Mouse (Mus musculus) neural tube, embryonic 14.5 days (tissue): ENCODE data around the gene Itm2b. TPM values are rescaled to one million over a fixed set of nuclear protein-coding genes. Genes with fewer than 3 reads are reported as not detected.

ENCODE experiments used
- ATAC-seq: fragments of 200-750 bp; cut with Nextera tagmentation; 2 replicates; pipeline ENCODE4 v1.8.0; 2017; ENCODE audit warnings: low read depth, mild to moderate bottlenecking, moderate TSS enrichment, moderate library complexity
- H3K27ac ChIP-seq: fragments of 300-500 bp; sonication (generic); 2 replicates; pipeline ENCODE4 v1.5.1; 2014; ENCODE audit warnings: low read depth, mild to moderate bottlenecking, control low read depth, low read length, moderate library complexity, mixed read lengths
- H3K27me3 ChIP-seq: fragments of 300-500 bp; sonication (generic); 2 replicates; pipeline ENCODE4 v1.6.1; 2014; ENCODE audit warnings: low read length; ENCODE audit not compliant: control insufficient read depth, insufficient read depth
- H3K36me3 ChIP-seq: fragments of 300-500 bp; sonication (generic); 2 replicates; pipeline ENCODE4 v1.6.1; 2014; ENCODE audit warnings: low read length, mixed read lengths; ENCODE audit not compliant: control insufficient read depth, insufficient read depth
- H3K4me1 ChIP-seq: fragments of 300-500 bp; sonication (generic); 2 replicates; pipeline ENCODE4 v1.6.1; 2014; ENCODE audit warnings: low read length; ENCODE audit not compliant: control insufficient read depth, insufficient read depth
- H3K4me2 ChIP-seq: fragments of 300-500 bp; sonication (generic); 2 replicates; pipeline ENCODE4 v1.6.1; 2014; ENCODE audit warnings: mild to moderate bottlenecking, low read depth, low read length, control low read depth
- H3K4me3 ChIP-seq: fragments of 300-500 bp; sonication (generic); 2 replicates; pipeline ENCODE4 v1.5.1; 2014; ENCODE audit warnings: low read depth, low read length, control low read depth, mixed read lengths
- H3K9ac ChIP-seq: fragments of 300-500 bp; sonication (generic); replicated peaks from 2 replicates; pipeline ENCODE4 v1.6.1; 2014; ENCODE audit warnings: low read depth, mild to moderate bottlenecking, control low read depth, low read length, mixed read lengths
- H3K9me3 ChIP-seq: fragments of 300-500 bp; sonication (generic); 2 replicates; pipeline ENCODE4 v1.6.1; 2016; ENCODE audit warnings: low read length; ENCODE audit not compliant: control insufficient read depth
- WGBS: fragments of 180-500 bp; shearing (Covaris S2); extraction: QIAGEN DNeasy Blood & Tissue Kit; methylation state at CpG from one replicate; pipeline ENCODE4 v1.1.7; 2014; 5-methylcytosine and 5-hydroxymethylcytosine counted together
- polyA plus RNA-seq: library from polyadenylated mRNA; unstranded; fragments of >200 nt; fragmentation: Nextera tagmentation; extraction: Ambion mirVana; gene quantifications from 2 replicates; pipeline ENCODE4 v1.2.1, GENCODE M21; 2014

Itm2b gene
- polyA plus RNA-seq, 1 experiment from 2014 or later = 720 TPM

DNA sequence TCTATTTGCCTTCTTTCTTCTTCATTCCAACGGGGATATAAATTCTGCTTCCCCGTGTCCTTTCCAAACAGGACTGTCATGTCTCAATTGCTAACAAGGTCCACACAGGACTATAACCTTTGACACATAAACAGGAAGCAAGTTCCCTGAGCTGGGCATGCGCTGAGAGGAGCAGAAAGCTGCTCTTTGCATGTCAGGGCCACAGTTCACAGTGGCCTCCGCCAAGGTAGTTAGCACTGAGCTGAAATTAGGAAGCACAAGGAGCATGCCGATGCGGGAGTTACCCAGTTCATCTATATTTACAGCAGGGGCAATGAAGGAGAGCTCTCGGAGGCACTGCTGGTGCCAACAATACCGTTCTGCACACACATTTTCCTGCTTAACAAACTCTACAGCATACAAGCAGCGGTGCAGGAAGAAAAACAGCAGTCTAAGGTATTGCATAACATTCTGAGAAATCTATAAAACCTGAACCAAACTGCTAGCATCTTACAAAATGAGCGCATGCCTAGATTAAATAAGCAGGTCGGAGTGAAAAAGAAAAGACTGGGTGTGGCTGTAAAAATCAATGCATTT is 10.7 kb downstream of the Itm2b start:
- no peak overlapping the region; the same call in 1 of the 2 replicates for H3K27ac ChIP-seq
- peaks cover 3% of the 10 kb centered on the region; the same call in 1 of the 2 replicates for H3K36me3 ChIP-seq
- H3K27me3 ChIP-seq = no peaks in the 10 kb centered on the region
- 54% methylated on average over 11 of the region's 11 CpGs for WGBS
- no peak for ATAC-seq
- no peak overlapping the region for H3K4me3 ChIP-seq
- no peak overlapping the region for H3K9ac ChIP-seq
- H3K9me3 ChIP-seq = no peaks in the 10 kb centered on the region
- H3K4me1 ChIP-seq = 0 out of 2 replicates have a peak, but pooled peaks cover 3% of the 10 kb centered on the region
- no peak overlapping the region for H3K4me2 ChIP-seq

DNA sequence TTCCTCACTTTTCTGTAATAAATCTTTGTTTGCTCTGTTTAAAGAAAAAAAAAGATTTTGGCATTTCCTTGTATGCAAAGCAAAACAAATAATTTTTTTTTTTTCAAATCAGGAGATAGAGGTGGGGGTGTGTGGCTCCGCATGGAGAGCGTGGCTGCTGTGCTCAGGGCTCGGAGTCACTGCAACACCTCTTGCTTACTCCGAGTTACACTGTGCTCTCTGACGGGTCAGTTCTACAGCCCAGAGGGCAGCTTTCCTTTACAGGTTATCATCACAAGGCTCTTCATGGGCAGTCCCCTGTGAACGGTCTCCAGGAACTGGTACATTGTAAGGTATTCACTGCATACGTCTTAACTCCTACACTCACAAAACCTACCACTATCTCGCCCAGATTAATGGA is 11.5 kb downstream of the Itm2b start:
- no peak overlapping the region for H3K4me2 ChIP-seq
- H3K36me3 ChIP-seq = peaks cover 1% of the 10 kb centered on the region; the same call in 1 of the 2 replicates
- WGBS = 85% methylated on average over 8 of the region's 8 CpGs
- H3K27ac ChIP-seq = no peak overlapping the region
- 0 out of 2 replicates have a peak, but pooled peaks cover 3% of the 10 kb centered on the region for H3K4me1 ChIP-seq
- ATAC-seq = no peak
- no peaks in the 10 kb centered on the region for H3K9me3 ChIP-seq
- no peak overlapping the region for H3K4me3 ChIP-seq
- H3K9ac ChIP-seq = no peak overlapping the region
- no peaks in the 10 kb centered on the region for H3K27me3 ChIP-seq

DNA sequence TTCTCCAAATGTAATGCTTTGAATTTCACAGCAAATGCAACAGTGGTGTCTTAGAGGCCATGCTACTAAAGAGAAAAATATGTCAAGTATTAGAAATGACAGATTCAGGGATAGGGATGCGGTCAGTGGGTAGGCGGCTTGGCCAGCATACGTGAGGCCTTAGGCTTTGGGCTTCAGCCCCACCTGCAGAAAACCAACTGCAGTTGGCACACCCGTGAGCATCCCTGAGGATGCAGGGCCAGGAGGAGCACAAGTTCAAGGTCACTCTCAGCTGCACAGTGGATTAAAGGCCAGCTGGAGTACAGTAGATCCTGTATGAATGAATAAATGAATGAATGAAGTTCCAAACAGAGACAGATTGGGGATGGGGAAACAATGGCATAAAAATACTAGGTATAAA is 12.1 kb downstream of the Itm2b start:
- no peak for ATAC-seq
- no peaks in the 10 kb centered on the region for H3K27me3 ChIP-seq
- 0 out of 2 replicates have a peak, but pooled peaks cover 3% of the 10 kb centered on the region for H3K4me1 ChIP-seq
- H3K4me2 ChIP-seq = no peak overlapping the region
- 93% methylated on average over 4 of the region's 4 CpGs for WGBS
- no peak overlapping the region for H3K27ac ChIP-seq
- H3K4me3 ChIP-seq = no peak overlapping the region
- H3K36me3 ChIP-seq = peaks cover 4% of the 10 kb centered on the region; the same call in 1 of the 2 replicates
- H3K9ac ChIP-seq = no peak overlapping the region
- no peaks in the 10 kb centered on the region for H3K9me3 ChIP-seq

DNA sequence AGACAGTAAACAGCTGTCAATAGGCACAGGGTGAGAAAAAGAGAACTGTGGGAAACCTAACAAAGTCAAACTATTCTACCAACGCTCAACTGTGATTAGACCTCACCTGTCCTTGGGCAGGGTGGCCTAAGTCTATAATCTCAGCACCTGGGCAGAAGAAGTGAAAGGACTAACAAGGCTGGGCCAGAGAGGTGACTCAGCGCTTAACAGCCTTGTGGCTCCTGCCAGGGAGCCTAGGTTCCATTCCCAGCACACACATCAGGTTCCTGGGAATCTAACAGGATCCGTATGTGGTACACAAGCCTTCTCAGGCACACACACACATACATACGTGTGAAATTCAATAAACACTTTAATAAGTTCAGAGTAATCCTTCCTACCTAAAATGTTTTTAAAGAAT is 13.5 kb downstream of the Itm2b start:
- ATAC-seq = no peak
- 94% methylated on average over 4 of the region's 4 CpGs for WGBS
- Histone ChIP-seq H3K9me3 (no peaks in the 10 kb centered on the region), H3K4me1 (0 out of 2 replicates have a peak, but pooled peaks cover 3% of the 10 kb centered on the region), H3K4me2 (no peak overlapping the region), H3K9ac (no peak overlapping the region), H3K27me3 (no peaks in the 10 kb centered on the region), H3K27ac (no peak overlapping the region), H3K4me3 (no peak overlapping the region), H3K36me3 (peaks cover 16% of the 10 kb centered on the region; the same call in 1 of the 2 replicates)

DNA sequence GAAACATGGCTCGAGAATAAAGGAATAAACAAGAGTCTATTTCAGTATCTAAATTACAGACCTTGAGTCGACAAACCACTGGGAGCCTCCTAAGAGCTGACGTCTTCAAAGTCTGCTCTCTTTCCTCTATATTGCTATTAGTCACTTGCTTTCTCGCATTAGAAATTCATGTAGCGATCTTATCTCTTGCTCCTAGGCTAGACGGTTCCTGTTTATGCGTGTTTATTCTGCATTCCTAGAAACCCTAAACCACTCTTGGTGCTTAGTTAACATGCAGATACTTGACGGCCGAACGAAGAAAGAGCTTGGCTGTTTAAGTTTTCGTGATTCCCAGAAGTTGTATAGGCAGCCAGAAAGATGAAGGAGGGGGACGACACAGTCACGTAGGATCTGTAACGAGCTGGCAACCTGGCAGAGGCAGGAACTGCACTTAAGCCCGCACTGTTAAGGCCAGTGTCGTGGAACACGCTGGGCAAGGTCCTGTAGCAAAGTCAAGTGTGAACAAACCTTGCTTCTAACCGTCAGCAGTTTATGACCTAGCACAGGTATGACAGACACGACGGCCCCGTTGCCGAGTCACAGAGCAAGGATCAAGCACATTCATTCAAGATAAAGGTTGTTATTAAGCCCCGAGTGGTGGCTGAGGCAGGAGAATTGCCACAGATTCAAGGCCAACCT is 14.3 kb downstream of the Itm2b start:
- Histone ChIP-seq H3K4me1 (0 out of 2 replicates have a peak, but pooled peaks cover 3% of the 10 kb centered on the region), H3K27me3 (no peaks in the 10 kb centered on the region), H3K4me3 (no peak overlapping the region), H3K9ac (no peak overlapping the region), H3K9me3 (no peaks in the 10 kb centered on the region), H3K36me3 (peaks cover 22% of the 10 kb centered on the region), H3K27ac (no peak overlapping the region), H3K4me2 (no peak overlapping the region)
- WGBS = 89% methylated on average over 23 of the region's 23 CpGs
- no peak for ATAC-seq

DNA sequence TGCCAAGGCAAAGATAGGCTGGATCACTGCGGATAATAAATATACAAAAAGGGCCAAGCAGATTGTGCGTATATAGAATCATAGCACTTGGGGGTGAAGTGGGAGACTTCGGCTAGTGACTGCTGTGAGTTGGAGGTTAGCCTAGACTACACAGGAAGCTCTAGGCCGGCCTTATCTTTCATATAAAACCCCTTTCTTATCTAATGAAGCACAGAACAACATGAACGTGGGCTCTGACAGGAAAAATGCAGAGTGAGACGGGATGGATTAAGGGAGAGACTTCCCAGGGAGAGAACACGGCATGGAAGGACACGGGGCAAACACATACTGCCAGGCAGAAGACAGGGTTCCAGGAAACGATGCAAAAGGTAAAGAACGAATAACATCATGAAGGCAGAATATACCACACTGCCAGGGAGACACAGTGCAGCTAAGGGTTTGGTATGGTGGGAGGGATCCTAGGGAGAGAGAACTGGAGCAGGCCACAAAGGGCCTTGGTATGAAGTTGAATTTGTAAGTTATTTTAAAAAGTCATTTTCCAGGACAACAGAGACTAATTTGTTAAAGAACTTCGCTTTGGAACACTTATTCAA is 14.9 kb downstream of the Itm2b start:
- H3K4me1 ChIP-seq = 0 out of 2 replicates have a peak, but pooled peaks cover 3% of the 10 kb centered on the region
- H3K36me3 ChIP-seq = peaks cover 28% of the 10 kb centered on the region
- no peak overlapping the region for H3K4me2 ChIP-seq
- H3K9me3 ChIP-seq = no peaks in the 10 kb centered on the region
- no peaks in the 10 kb centered on the region for H3K27me3 ChIP-seq
- 91% methylated on average over 11 of the region's 11 CpGs for WGBS
- no peak overlapping the region for H3K9ac ChIP-seq
- no peak for ATAC-seq
- no peak overlapping the region for H3K27ac ChIP-seq
- H3K4me3 ChIP-seq = no peak overlapping the region

DNA sequence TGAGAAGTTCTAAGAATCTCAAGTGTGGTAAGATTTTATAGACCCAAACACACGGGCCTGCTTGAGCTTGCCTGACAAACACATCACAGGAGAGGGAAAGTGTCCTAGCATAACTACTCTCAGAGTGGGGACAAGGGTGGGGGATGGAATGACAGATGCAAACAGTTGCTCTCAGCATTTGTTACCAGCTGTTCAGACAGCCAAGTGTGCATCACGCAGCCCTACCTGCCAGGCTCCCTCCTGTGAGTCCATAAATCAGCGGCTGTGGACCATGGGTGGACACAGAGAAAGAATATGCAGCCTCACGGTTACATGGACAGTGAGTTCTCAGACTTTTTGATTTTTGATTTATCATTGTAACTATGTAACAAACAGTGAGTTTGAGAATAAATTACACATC is 15.5 kb downstream of the Itm2b start:
- Histone ChIP-seq H3K27ac (no peak overlapping the region), H3K9me3 (no peaks in the 10 kb centered on the region), H3K4me3 (no peak overlapping the region), H3K9ac (no peak overlapping the region), H3K4me1 (0 out of 2 replicates have a peak, but pooled peaks cover 3% of the 10 kb centered on the region), H3K36me3 (peaks cover 29% of the 10 kb centered on the region), H3K4me2 (no peak overlapping the region), H3K27me3 (no peaks in the 10 kb centered on the region)
- no peak for ATAC-seq
- WGBS = 65% methylated on average over 4 of the region's 4 CpGs

DNA sequence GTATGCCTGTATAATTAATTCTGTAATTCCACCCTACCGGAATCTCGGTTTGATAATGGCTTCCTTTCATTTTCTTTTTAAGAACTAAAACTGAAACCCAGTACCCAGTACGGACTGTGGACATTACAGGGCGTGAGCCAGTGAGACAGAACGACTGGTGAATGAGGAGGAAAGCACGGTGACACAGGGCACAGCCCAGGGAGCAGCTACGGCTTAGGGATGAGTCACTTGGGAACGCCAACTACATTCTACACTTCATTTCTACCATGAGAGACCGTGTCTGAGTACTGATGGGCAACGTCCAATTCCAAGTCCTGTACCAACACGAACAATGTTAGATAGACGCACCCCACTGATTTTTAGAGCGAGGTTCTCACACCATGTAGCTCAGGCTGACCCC is 16.1 kb downstream of the Itm2b start:
- H3K9ac ChIP-seq = no peak overlapping the region
- ATAC-seq = no peak
- no peak overlapping the region for H3K4me2 ChIP-seq
- 93% methylated on average over 13 of the region's 13 CpGs for WGBS
- H3K4me3 ChIP-seq = no peak overlapping the region
- H3K27me3 ChIP-seq = no peaks in the 10 kb centered on the region
- H3K36me3 ChIP-seq = peaks cover 36% of the 10 kb centered on the region
- no peak overlapping the region for H3K27ac ChIP-seq
- H3K4me1 ChIP-seq = no peaks in the 10 kb centered on the region
- no peaks in the 10 kb centered on the region for H3K9me3 ChIP-seq

DNA sequence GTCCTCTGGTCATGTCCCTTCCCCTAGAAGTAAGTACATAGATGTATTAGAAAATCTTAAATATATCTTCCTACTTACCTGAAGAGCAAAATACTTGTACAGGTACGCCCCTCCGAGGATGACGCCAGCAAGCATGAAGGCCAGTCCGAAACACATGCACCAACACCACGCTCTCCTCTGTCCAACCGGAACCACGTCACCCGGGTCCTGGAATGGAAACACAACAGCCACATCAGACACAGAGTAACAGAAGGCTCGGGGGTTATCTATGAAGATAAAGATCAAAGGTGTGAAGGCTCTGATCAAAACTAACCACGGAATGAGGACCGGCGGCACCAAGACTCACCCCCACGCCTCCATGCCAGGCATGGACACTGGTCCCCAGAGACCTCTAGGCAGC is 16.9 kb downstream of the Itm2b start:
- Histone ChIP-seq H3K27ac (no peak overlapping the region), H3K9me3 (no peaks in the 10 kb centered on the region), H3K9ac (no peak overlapping the region), H3K36me3 (peaks cover 43% of the 10 kb centered on the region), H3K4me3 (no peak overlapping the region), H3K4me2 (no peak overlapping the region), H3K27me3 (no peaks in the 10 kb centered on the region), H3K4me1 (no peaks in the 10 kb centered on the region)
- 97% methylated on average over 13 of the region's 13 CpGs for WGBS
- no peak for ATAC-seq
